Mouse (Mus musculus): ENCODE data around the gene Bcl7a. TPM values are rescaled to one million over a fixed set of nuclear protein-coding genes. Genes with fewer than 3 reads are reported as not detected.

Gene Bcl7a
- polyA plus RNA-seq, 1 experiment = 5.6 TPM

GRCm38 (mm10) chr5:123346701-123347270 lies 3.2 kb downstream of the Bcl7a start:
- TF ChIP-seq MYOG (IDR thresholded peaks at IDR 0.05; ENCODE audit: control insufficient read depth, extremely low read depth, insufficient read length) = no peak
- no peak for TF ChIP-seq CEBPB (IDR thresholded peaks at IDR 0.05; ENCODE audit: low read depth)
- no peak for TF ChIP-seq FOSL1 (IDR thresholded peaks at IDR 0.05; ENCODE audit: insufficient read depth, low read length, poor library complexity, severe bottlenecking)
- TF ChIP-seq USF1 (IDR thresholded peaks at IDR 0.05; ENCODE audit: low read depth) = no peak
- TF ChIP-seq CTCF (IDR thresholded peaks at IDR 0.05; ENCODE audit: control insufficient read depth, insufficient read depth, insufficient read length) = no peak
- TF ChIP-seq MAX (IDR thresholded peaks at IDR 0.05) = no peak
- TF ChIP-seq MYOD1 (IDR thresholded peaks at IDR 0.05; ENCODE audit: control insufficient read depth, insufficient read length, low read depth) = no peak
- Histone ChIP-seq H3K36me3 (ENCODE audit: control insufficient read depth, insufficient read depth) (no peaks in the 10 kb centered on the region), H3K79me3 (ENCODE audit: low read depth) (peaks cover 9% of the 10 kb centered on the region), H3K27me3 (ENCODE audit: control insufficient read depth, insufficient read depth, insufficient read length) (no peaks in the 10 kb centered on the region), H3ac (ENCODE audit: control insufficient read depth, insufficient read length, low read depth) (no peak overlapping the region), H3K79me2 (ENCODE audit: control insufficient read depth, insufficient read depth) (peaks cover 42% of the 10 kb centered on the region), H3K4me3 (ENCODE audit: insufficient read depth, poor library complexity, severe bottlenecking) (no peak overlapping the region)

GRCm38 (mm10) chr5:123347985-123348384 lies 4.4 kb downstream of the Bcl7a start:
- Histone ChIP-seq H3K79me2 (ENCODE audit: control insufficient read depth, insufficient read depth) (peaks cover 42% of the 10 kb centered on the region), H3K27me3 (ENCODE audit: control insufficient read depth, insufficient read depth, insufficient read length) (no peaks in the 10 kb centered on the region), H3K79me3 (ENCODE audit: low read depth) (peaks cover 9% of the 10 kb centered on the region), H3K4me3 (ENCODE audit: insufficient read depth, poor library complexity, severe bottlenecking) (no peak overlapping the region), H3ac (ENCODE audit: control insufficient read depth, insufficient read length, low read depth) (no peak overlapping the region), H3K36me3 (ENCODE audit: control insufficient read depth, insufficient read depth) (no peaks in the 10 kb centered on the region)
- no peak for TF ChIP-seq FOSL1 (IDR thresholded peaks at IDR 0.05; ENCODE audit: insufficient read depth, low read length, poor library complexity, severe bottlenecking)
- no peak for TF ChIP-seq MYOG (IDR thresholded peaks at IDR 0.05; ENCODE audit: control insufficient read depth, extremely low read depth, insufficient read length)
- TF ChIP-seq CEBPB (IDR thresholded peaks at IDR 0.05; ENCODE audit: low read depth) = no peak
- no peak for TF ChIP-seq MAX (IDR thresholded peaks at IDR 0.05)

GRCm38 (mm10) chr5:123350386-123350785 lies 6.8 kb downstream of the Bcl7a start:
- no peak for TF ChIP-seq CEBPB (IDR thresholded peaks at IDR 0.05; ENCODE audit: low read depth)
- no peak for TF ChIP-seq CTCF (IDR thresholded peaks at IDR 0.05; ENCODE audit: control insufficient read depth, insufficient read depth, insufficient read length)
- no peak for TF ChIP-seq MYOG (IDR thresholded peaks at IDR 0.05; ENCODE audit: control insufficient read depth, extremely low read depth, insufficient read length)
- no peak for TF ChIP-seq FOSL1 (IDR thresholded peaks at IDR 0.05; ENCODE audit: insufficient read depth, low read length, poor library complexity, severe bottlenecking)
- TF ChIP-seq MYOD1 (IDR thresholded peaks at IDR 0.05; ENCODE audit: control insufficient read depth, insufficient read length, low read depth) = no peak
- TF ChIP-seq USF1 (IDR thresholded peaks at IDR 0.05; ENCODE audit: low read depth) = no peak
- no peak for TF ChIP-seq MAX (IDR thresholded peaks at IDR 0.05)
- H3K79me3 ChIP-seq (ENCODE audit: low read depth) = peaks cover 8% of the 10 kb centered on the region
- H3K79me2 ChIP-seq (ENCODE audit: control insufficient read depth, insufficient read depth) = peaks cover 40% of the 10 kb centered on the region
- H3K27me3 ChIP-seq (ENCODE audit: control insufficient read depth, insufficient read depth, insufficient read length) = no peaks in the 10 kb centered on the region
- no peak overlapping the region for H3ac ChIP-seq (ENCODE audit: control insufficient read depth, insufficient read length, low read depth)
- peaks cover 5% of the 10 kb centered on the region for H3K36me3 ChIP-seq (ENCODE audit: control insufficient read depth, insufficient read depth)
- H3K4me3 ChIP-seq (ENCODE audit: insufficient read depth, poor library complexity, severe bottlenecking) = no peak overlapping the region

GRCm38 (mm10) chr5:123355918-123356317 lies 12.3 kb downstream of the Bcl7a start:
- no peaks in the 10 kb centered on the region for H3K79me2 ChIP-seq (ENCODE audit: control insufficient read depth, insufficient read depth)
- no peak overlapping the region for H3K4me3 ChIP-seq (ENCODE audit: insufficient read depth, poor library complexity, severe bottlenecking)
- H3K79me3 ChIP-seq (ENCODE audit: low read depth) = no peaks in the 10 kb centered on the region
- H3K27me3 ChIP-seq (ENCODE audit: control insufficient read depth, insufficient read depth, insufficient read length) = no peaks in the 10 kb centered on the region
- H3K36me3 ChIP-seq (ENCODE audit: control insufficient read depth, insufficient read depth) = peaks cover 14% of the 10 kb centered on the region
- H3ac ChIP-seq (ENCODE audit: control insufficient read depth, insufficient read length, low read depth) = no peak overlapping the region
- no peak for TF ChIP-seq USF1 (IDR thresholded peaks at IDR 0.05; ENCODE audit: low read depth)
- no peak for TF ChIP-seq FOSL1 (IDR thresholded peaks at IDR 0.05; ENCODE audit: insufficient read depth, low read length, poor library complexity, severe bottlenecking)
- TF ChIP-seq CTCF (IDR thresholded peaks at IDR 0.05; ENCODE audit: control insufficient read depth, insufficient read depth, insufficient read length) = no peak
- no peak for TF ChIP-seq CEBPB (IDR thresholded peaks at IDR 0.05; ENCODE audit: low read depth)
- no peak for TF ChIP-seq MYOG (IDR thresholded peaks at IDR 0.05; ENCODE audit: control insufficient read depth, extremely low read depth, insufficient read length)
- TF ChIP-seq MYOD1 (IDR thresholded peaks at IDR 0.05; ENCODE audit: control insufficient read depth, insufficient read length, low read depth) = no peak
- TF ChIP-seq MAX (IDR thresholded peaks at IDR 0.05) = no peak

- Histone ChIP-seq H3ac (ENCODE audit: control insufficient read depth, insufficient read length, low read depth) (no peak overlapping the region), H3K79me3 (ENCODE audit: low read depth) (no peaks in the 10 kb centered on the region), H3K36me3 (ENCODE audit: control insufficient read depth, insufficient read depth) (peaks cover 14% of the 10 kb centered on the region), H3K79me2 (ENCODE audit: control insufficient read depth, insufficient read depth) (no peaks in the 10 kb centered on the region), H3K27me3 (ENCODE audit: control insufficient read depth, insufficient read depth, insufficient read length) (no peaks in the 10 kb centered on the region), H3K4me3 (ENCODE audit: insufficient read depth, poor library complexity, severe bottlenecking) (no peak overlapping the region)
- TF ChIP-seq CTCF (IDR thresholded peaks at IDR 0.05; ENCODE audit: control insufficient read depth, insufficient read depth, insufficient read length) (no peak), FOSL1 (IDR thresholded peaks at IDR 0.05; ENCODE audit: insufficient read depth, low read length, poor library complexity, severe bottlenecking) (no peak), MAX (IDR thresholded peaks at IDR 0.05) (no peak), CEBPB (IDR thresholded peaks at IDR 0.05; ENCODE audit: low read depth) (no peak), MYOD1 (IDR thresholded peaks at IDR 0.05; ENCODE audit: control insufficient read depth, insufficient read length, low read depth) (no peak), MYOG (IDR thresholded peaks at IDR 0.05; ENCODE audit: control insufficient read depth, extremely low read depth, insufficient read length) (no peak), USF1 (IDR thresholded peaks at IDR 0.05; ENCODE audit: low read depth) (no peak)
Observed at GRCm38 (mm10) chr5:123357253-123357652, 13.6 kb downstream of the Bcl7a start.

- Histone ChIP-seq H3K4me3 (ENCODE audit: insufficient read depth, poor library complexity, severe bottlenecking) (no peak overlapping the region), H3K36me3 (ENCODE audit: control insufficient read depth, insufficient read depth) (peaks cover 14% of the 10 kb centered on the region), H3K27me3 (ENCODE audit: control insufficient read depth, insufficient read depth, insufficient read length) (no peaks in the 10 kb centered on the region), H3ac (ENCODE audit: control insufficient read depth, insufficient read length, low read depth) (no peak overlapping the region), H3K79me2 (ENCODE audit: control insufficient read depth, insufficient read depth) (no peaks in the 10 kb centered on the region), H3K79me3 (ENCODE audit: low read depth) (no peaks in the 10 kb centered on the region)
- TF ChIP-seq FOSL1 (IDR thresholded peaks at IDR 0.05; ENCODE audit: insufficient read depth, low read length, poor library complexity, severe bottlenecking) = no peak
- no peak for TF ChIP-seq USF1 (IDR thresholded peaks at IDR 0.05; ENCODE audit: low read depth)
- no peak for TF ChIP-seq MYOD1 (IDR thresholded peaks at IDR 0.05; ENCODE audit: control insufficient read depth, insufficient read length, low read depth)
- no peak for TF ChIP-seq CTCF (IDR thresholded peaks at IDR 0.05; ENCODE audit: control insufficient read depth, insufficient read depth, insufficient read length)
- no peak for TF ChIP-seq MAX (IDR thresholded peaks at IDR 0.05)
- TF ChIP-seq CEBPB (IDR thresholded peaks at IDR 0.05; ENCODE audit: low read depth) = no peak
- no peak for TF ChIP-seq MYOG (IDR thresholded peaks at IDR 0.05; ENCODE audit: control insufficient read depth, extremely low read depth, insufficient read length)
Observed at GRCm38 (mm10) chr5:123359431-123359830, 15.8 kb downstream of the Bcl7a start.

Measured in C2C12 (cell line).